Mouse (Mus musculus): ENCODE measurements around the gene Pds5a. TPM values are rescaled to one million over a fixed set of nuclear protein-coding genes. Genes with fewer than 3 reads are reported as not detected.
A peak's percentile ranks its signal among the peaks of the same experiment; 100 is the strongest.
"Not testable (repeated sequence)": the region's sequence is repeated elsewhere in the genome, so short reads cannot be mapped to it uniquely, and the experiment has no call there.

The Pds5a gene
- polyA plus RNA-seq, 1 experiment from 2014 or later, result 114 TPM

- no peak for ATAC-seq (ENCODE audit: low FRiP score, low read depth)
- no peaks in the 10 kb centered on the region for H3K4me1 ChIP-seq
- no peaks in the 10 kb centered on the region for H3K9me3 ChIP-seq
- H3K4me2 ChIP-seq (replicated peaks), result no peak overlapping the region
- no peaks in the 10 kb centered on the region for H3K27me3 ChIP-seq
- no peak overlapping the region for H3K4me3 ChIP-seq
- H3K36me3 ChIP-seq, result no peaks in the 10 kb centered on the region
- H3K9ac ChIP-seq (replicated peaks), result no peak overlapping the region
- H3K27ac ChIP-seq (replicated peaks), result no peak overlapping the region
- 68% methylated on average over 8 of the region's 8 CpGs for WGBS
Observed at GRCm38 (mm10) chr5:65710267-65710666, 12.2 kb upstream of the Pds5a start.

DNA sequence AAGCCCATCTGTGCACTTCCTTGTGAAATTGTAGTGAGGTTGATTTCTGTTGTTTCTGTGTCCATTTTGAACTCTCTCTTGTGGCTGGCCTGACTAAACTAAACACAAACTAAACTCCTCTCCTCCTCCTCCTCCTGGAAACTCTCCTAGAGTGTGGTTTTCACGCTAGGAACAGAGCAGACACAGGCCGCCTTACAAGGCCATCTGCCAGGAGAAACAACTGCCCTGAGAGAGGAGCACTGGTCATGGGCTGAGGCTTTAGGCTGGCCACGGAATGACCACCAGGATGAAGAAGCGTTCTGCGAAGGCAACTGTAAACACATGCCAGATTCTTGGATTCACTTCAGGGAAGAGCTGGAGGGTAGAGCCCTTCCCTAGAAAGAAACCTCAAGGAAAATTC, 8.9 kb upstream of the Pds5a start:
- no peak overlapping the region for H3K4me2 ChIP-seq (replicated peaks)
- H3K27ac ChIP-seq (replicated peaks), result no peak overlapping the region
- H3K9me3 ChIP-seq, result no peaks in the 10 kb centered on the region
- H3K27me3 ChIP-seq, result no peaks in the 10 kb centered on the region
- H3K36me3 ChIP-seq, result no peaks in the 10 kb centered on the region
- no peak overlapping the region for H3K4me3 ChIP-seq
- no peaks in the 10 kb centered on the region for H3K4me1 ChIP-seq
- 80% methylated on average over 5 of the region's 5 CpGs for WGBS
- ATAC-seq (ENCODE audit: low FRiP score, low read depth), result no peak
- H3K9ac ChIP-seq (replicated peaks), result no peak overlapping the region

- no peak overlapping the region for H3K4me3 ChIP-seq
- ATAC-seq (ENCODE audit: low FRiP score, low read depth), result no peak
- H3K27ac ChIP-seq (replicated peaks), result no peak overlapping the region
- no peak overlapping the region for H3K9ac ChIP-seq (replicated peaks)
- no peaks in the 10 kb centered on the region for H3K36me3 ChIP-seq
- no peaks in the 10 kb centered on the region for H3K4me1 ChIP-seq
- 85% methylated on average over 4 of the region's 4 CpGs for WGBS
- no peak overlapping the region for H3K4me2 ChIP-seq (replicated peaks)
- H3K27me3 ChIP-seq, result no peaks in the 10 kb centered on the region
- no peaks in the 10 kb centered on the region for H3K9me3 ChIP-seq
Observed at GRCm38 (mm10) chr5:65706171-65706570, 8.1 kb upstream of the Pds5a start.

GRCm38 (mm10) chr5:65704765-65705678, 6.9 kb upstream of the Pds5a start:
- no peak for ATAC-seq (ENCODE audit: low FRiP score, low read depth)
- Histone ChIP-seq H3K4me3 (no peak overlapping the region), H3K27me3 (no peaks in the 10 kb centered on the region), H3K4me1 (no peaks in the 10 kb centered on the region), H3K9me3 (no peaks in the 10 kb centered on the region), H3K27ac (replicated peaks) (no peak overlapping the region), H3K4me2 (replicated peaks) (no peak overlapping the region), H3K9ac (replicated peaks) (no peak overlapping the region), H3K36me3 (no peaks in the 10 kb centered on the region)
- WGBS, result 82% methylated on average over 12 of the region's 12 CpGs

DNA sequence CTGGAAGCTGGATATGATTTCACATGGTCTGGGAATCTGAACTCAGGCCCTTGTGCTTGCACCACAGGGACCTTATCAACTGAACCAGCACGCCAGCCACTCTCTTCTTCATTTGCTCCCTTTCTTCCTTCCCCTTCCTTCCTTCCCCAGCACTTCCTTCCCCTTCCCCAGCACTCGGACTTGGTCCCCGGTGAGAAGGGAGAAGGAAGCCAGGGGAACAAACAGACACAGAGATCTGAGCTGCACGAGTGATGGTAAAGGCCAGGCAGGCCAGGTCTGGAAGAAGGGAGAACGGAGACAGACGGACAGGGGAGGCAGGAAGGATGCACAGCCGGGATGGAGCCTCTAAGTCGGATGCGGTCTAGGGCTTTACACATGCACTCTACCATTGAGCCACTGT, 5.2 kb upstream of the Pds5a start:
- ATAC-seq (ENCODE audit: low FRiP score, low read depth), result no peak
- no peak overlapping the region for H3K4me3 ChIP-seq
- no peaks in the 10 kb centered on the region for H3K36me3 ChIP-seq
- H3K4me1 ChIP-seq, result 0 out of 2 replicates have a peak, but pooled peaks cover 3% of the 10 kb centered on the region
- no peaks in the 10 kb centered on the region for H3K9me3 ChIP-seq
- 68% methylated on average over 9 of the region's 9 CpGs for WGBS
- H3K27me3 ChIP-seq, result no peaks in the 10 kb centered on the region
- no peak overlapping the region for H3K4me2 ChIP-seq (replicated peaks)
- H3K9ac ChIP-seq (replicated peaks), result no peak overlapping the region
- no peak overlapping the region for H3K27ac ChIP-seq (replicated peaks)

DNA sequence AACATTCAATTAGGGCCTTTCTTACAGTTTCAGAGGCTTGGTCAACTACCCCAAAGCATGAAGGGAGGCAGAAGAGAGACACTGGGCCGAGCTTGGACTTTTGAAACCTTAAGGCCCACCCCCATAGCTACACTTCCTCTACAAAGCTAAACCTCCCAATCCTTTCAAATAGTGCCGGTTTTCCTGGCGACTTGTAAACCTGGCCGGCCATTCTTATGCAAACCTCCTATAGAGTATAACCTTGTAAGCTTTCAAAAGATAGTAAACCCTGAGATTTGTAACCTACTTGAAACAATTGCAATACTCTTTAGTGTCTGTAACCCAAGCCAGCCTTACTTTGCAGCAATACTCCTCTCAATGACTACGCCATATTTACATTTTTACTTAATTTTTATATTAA, 2.0 kb upstream of the Pds5a start:
- no peaks in the 10 kb centered on the region for H3K9me3 ChIP-seq
- WGBS, result 73% methylated on average over 5 of the region's 5 CpGs
- no peak overlapping the region for H3K27ac ChIP-seq (replicated peaks)
- H3K4me3 ChIP-seq, result no peak overlapping the region
- H3K36me3 ChIP-seq, result no peaks in the 10 kb centered on the region
- no peaks in the 10 kb centered on the region for H3K27me3 ChIP-seq
- no peak overlapping the region for H3K4me2 ChIP-seq (replicated peaks)
- H3K9ac ChIP-seq (replicated peaks), result no peak overlapping the region
- ATAC-seq (ENCODE audit: low FRiP score, low read depth), result no peak
- H3K4me1 ChIP-seq, result peaks cover 16% of the 10 kb centered on the region

GRCm38 (mm10) chr5:65699146-65699545, 1.1 kb upstream of the Pds5a start:
- ATAC-seq (ENCODE audit: low FRiP score, low read depth), result no peak
- peaks cover 5% of the 10 kb centered on the region; the same call in 1 of the 2 replicates for H3K36me3 ChIP-seq
- peak overlapping the region; percentile 97; the same call in 1 of the 2 replicates for H3K4me3 ChIP-seq
- H3K4me2 ChIP-seq (replicated peaks), result peak overlapping the region; percentile 64
- no peaks in the 10 kb centered on the region for H3K9me3 ChIP-seq
- WGBS, result 60% methylated on average over 10 of the region's 10 CpGs
- H3K9ac ChIP-seq (replicated peaks), result no peak overlapping the region
- no peak overlapping the region for H3K27ac ChIP-seq (replicated peaks)
- no peaks in the 10 kb centered on the region for H3K27me3 ChIP-seq
- H3K4me1 ChIP-seq, result peaks cover 20% of the 10 kb centered on the region

DNA sequence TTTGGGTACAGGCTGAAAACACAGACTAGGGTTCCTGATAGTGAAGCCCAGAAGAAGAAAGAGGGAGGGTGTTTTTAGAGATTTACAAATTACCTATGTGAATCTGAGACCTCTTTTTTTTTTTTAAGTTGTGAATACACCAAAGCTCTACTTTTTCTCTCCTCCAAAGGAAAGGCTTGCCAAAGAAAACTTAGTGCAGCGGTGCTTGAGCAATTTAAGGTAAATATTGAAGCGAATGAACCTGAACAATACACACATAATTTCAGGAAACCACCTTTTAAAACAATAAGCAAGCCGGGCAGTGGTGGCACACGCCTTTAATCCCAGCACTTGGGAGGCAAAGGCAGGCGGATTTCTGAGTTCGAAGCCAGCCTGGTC, 675 bp upstream of the Pds5a start:
- H3K4me1 ChIP-seq, result peaks cover 22% of the 10 kb centered on the region
- H3K4me2 ChIP-seq (replicated peaks), result peak overlapping the region; percentile 64
- peak overlapping the region; percentile 97 for H3K9ac ChIP-seq (replicated peaks)
- peak overlapping the region; percentile 98 for H3K27ac ChIP-seq (replicated peaks)
- H3K9me3 ChIP-seq, result no peaks in the 10 kb centered on the region
- H3K27me3 ChIP-seq, result no peaks in the 10 kb centered on the region
- H3K36me3 ChIP-seq, result peaks cover 5% of the 10 kb centered on the region; the same call in 1 of the 2 replicates
- ATAC-seq (ENCODE audit: low FRiP score, low read depth), result no peak
- H3K4me3 ChIP-seq, result peak overlapping the region; percentile 97
- WGBS, result 24% methylated on average over 6 of the region's 6 CpGs

DNA sequence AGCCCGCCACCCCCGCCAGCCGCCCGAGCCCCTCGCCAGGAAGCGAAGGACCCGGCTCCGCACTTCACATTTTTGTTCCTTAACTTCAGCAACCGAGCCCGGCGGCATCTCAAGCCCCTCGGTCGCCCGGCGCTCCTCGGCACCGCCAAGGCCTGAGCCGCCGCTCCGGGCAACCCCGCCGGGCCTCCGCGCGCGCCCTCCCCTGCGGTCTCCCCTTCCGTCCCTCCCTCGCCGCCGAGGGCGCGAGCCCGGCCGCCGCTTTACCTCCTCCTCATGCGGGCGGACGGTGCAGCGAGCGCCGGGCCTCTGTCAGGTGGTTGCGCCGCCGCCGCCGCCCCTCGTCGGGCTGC, 612 bp downstream of the Pds5a start:
- peak; percentile 72 for ATAC-seq (ENCODE audit: low FRiP score, low read depth)
- Histone ChIP-seq H3K4me1 (peaks cover 23% of the 10 kb centered on the region), H3K9me3 (no peaks in the 10 kb centered on the region), H3K27me3 (no peaks in the 10 kb centered on the region), H3K36me3 (peaks cover 9% of the 10 kb centered on the region), H3K4me3 (peak overlapping the region; percentile 97), H3K9ac (replicated peaks) (peak overlapping the region; percentile 97), H3K4me2 (replicated peaks) (peak overlapping the region; percentile 64), H3K27ac (replicated peaks) (peak overlapping the region; percentile 98)
- under 1% methylated on average over 39 of the region's 49 CpGs for WGBS

- WGBS, result under 1% methylated on average over 56 of the region's 58 CpGs
- Histone ChIP-seq H3K36me3 (peaks cover 13% of the 10 kb centered on the region), H3K27me3 (no peaks in the 10 kb centered on the region), H3K9me3 (no peaks in the 10 kb centered on the region), H3K4me3 (peak overlapping the region; percentile 97), H3K9ac (replicated peaks) (peak overlapping the region; percentile 97), H3K4me2 (replicated peaks) (peak overlapping the region; percentile 64), H3K27ac (replicated peaks) (peak overlapping the region; percentile 98), H3K4me1 (peaks cover 23% of the 10 kb centered on the region)
- ATAC-seq (ENCODE audit: low FRiP score, low read depth), result peak; percentile 44
Observed at GRCm38 (mm10) chr5:65696821-65697485, 1.1 kb downstream of the Pds5a start.

DNA sequence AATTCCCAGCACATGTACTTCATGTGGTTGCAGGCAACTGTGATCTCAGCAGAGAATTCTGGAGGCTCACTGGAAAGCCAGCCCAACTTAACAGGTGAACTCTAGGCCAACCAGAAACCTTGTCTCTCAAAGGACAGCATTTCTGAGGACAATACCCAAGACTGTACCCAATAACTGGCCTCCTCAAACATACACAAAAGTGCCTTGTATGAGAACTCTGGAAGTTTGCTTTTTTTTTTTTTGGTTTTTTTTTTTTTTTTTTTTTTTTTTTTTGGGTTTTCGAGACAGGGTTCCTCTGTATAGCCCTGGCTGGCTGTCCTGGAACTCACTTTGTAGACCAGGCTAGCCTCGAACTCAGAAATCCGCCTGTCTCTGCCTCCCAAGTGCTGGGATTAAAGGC, 4.0 kb downstream of the Pds5a start:
- H3K27ac ChIP-seq (replicated peaks); H3K4me3 ChIP-seq; H3K9me3 ChIP-seq; H3K27me3 ChIP-seq; H3K4me2 ChIP-seq (replicated peaks); H3K9ac ChIP-seq (replicated peaks); ATAC-seq (ENCODE audit: low FRiP score, low read depth): not testable (repeated sequence)
- H3K4me1 ChIP-seq, result peaks cover 25% of the 10 kb centered on the region
- WGBS, result 94% methylated on average over 3 of the region's 3 CpGs
- peaks cover 18% of the 10 kb centered on the region for H3K36me3 ChIP-seq

GRCm38 (mm10) chr5:65693018-65693417, 5.1 kb downstream of the Pds5a start:
- H3K36me3 ChIP-seq, result peaks cover 18% of the 10 kb centered on the region

More at GRCm38 (mm10) chr5:65693018-65693417, 5.1 kb downstream of the Pds5a start:
- peaks cover 25% of the 10 kb centered on the region for H3K4me1 ChIP-seq
- H3K9me3 ChIP-seq, result no peaks in the 10 kb centered on the region
- H3K27me3 ChIP-seq, result no peaks in the 10 kb centered on the region
- H3K27ac ChIP-seq (replicated peaks), result no peak overlapping the region
- H3K4me3 ChIP-seq, result no peak overlapping the region
- no peak for ATAC-seq (ENCODE audit: low FRiP score, low read depth)
- no peak overlapping the region for H3K9ac ChIP-seq (replicated peaks)
- H3K4me2 ChIP-seq (replicated peaks), result no peak overlapping the region
